In genomic region chr14:41137006-41137405, GRCm38 (mm10) we compare ENCODE assay signal across 28 mouse cellular contexts. TPM values are rescaled to one million over a fixed set of nuclear protein-coding genes. Genes with fewer than 3 reads are reported as not detected.
"Had no signal": no experiment of that assay in that cellular context is flagged by ENCODE, and none has a peak within 500 bp of the region (broad histone marks: within the 10 kb centered on the region; RNA-seq: fewer than 3 reads in every experiment).

No protein-coding gene starts in this region.

- H3K4me2 ChIP-seq: limb, embryonic 13.5 days; liver, embryonic 12.5 days; liver, embryonic 15.5 days; midbrain, embryonic 13.5 days had no signal

- H3K9ac ChIP-seq: limb, embryonic 13.5 days; liver, embryonic 12.5 days; liver, embryonic 15.5 days; midbrain, embryonic 13.5 days had no signal

- DNase-seq: kidney, adult 18-20 months; kidney, adult 9 months; kidney, postnatal 14 days; kidney, postnatal 4 days; liver; right cerebral cortex, postnatal 4 days; thymus, adult 2 months; thymus, postnatal 14 days; thymus, postnatal 4 days had no signal

- H3K36me3 ChIP-seq: limb, embryonic 10.5 days; limb, embryonic 13.5 days; liver, embryonic 12.5 days; liver, embryonic 15.5 days; midbrain, embryonic 13.5 days had no signal

- H3K27ac ChIP-seq: hindbrain, postnatal 0 days; limb, embryonic 10.5 days; limb, embryonic 13.5 days; liver, embryonic 12.5 days; liver, embryonic 15.5 days; macrophage; midbrain, embryonic 13.5 days; stomach, postnatal 0 days had no signal

- ATAC-seq: hindbrain, postnatal 0 days; inflammation-experienced regulatory T-cells, adult 6 months; intestine, embryonic 16.5 days; liver, embryonic 12.5 days; midbrain, embryonic 13.5 days had no signal

- H3K4me1 ChIP-seq: limb, embryonic 10.5 days; limb, embryonic 13.5 days; liver, embryonic 12.5 days; liver, embryonic 15.5 days; midbrain, embryonic 13.5 days had no signal

- H3K27me3 ChIP-seq: limb, embryonic 13.5 days; liver, embryonic 12.5 days; liver, embryonic 15.5 days; midbrain, embryonic 13.5 days had no signal

- H3K9me3 ChIP-seq: limb, embryonic 10.5 days; limb, embryonic 13.5 days; liver, embryonic 12.5 days; liver, embryonic 15.5 days; midbrain, embryonic 13.5 days had no signal

- H3K4me3 ChIP-seq: limb, embryonic 10.5 days; limb, embryonic 13.5 days; liver, embryonic 12.5 days; liver, embryonic 15.5 days; midbrain, embryonic 13.5 days had no signal

RNA-seq across cellular contexts. Expression of gene Sftpa1, which starts 5.4 kb away (rescaled TPM):
- total RNA-seq: hindbrain, postnatal 0 days; layer of hippocampus, adult 18-20 months; layer of hippocampus, postnatal 25 days; left cerebral cortex, adult 18-20 months; left cerebral cortex, postnatal 25 days; megakaryocyte, adult 5-6 weeks; midbrain, postnatal 0 days had no signal
- polyA plus RNA-seq: hindbrain, postnatal 0 days; inflammation-experienced regulatory T-cells, adult 6 months; intestine, embryonic 16.5 days; limb, embryonic 10.5 days; limb, embryonic 13.5 days; liver, embryonic 12.5 days; macrophage; midbrain, embryonic 13.5 days; midbrain, postnatal 0 days; neural tube, embryonic 11.5 days; neural tube, embryonic 14.5 days; stomach, embryonic 14.5 days; stomach, postnatal 0 days had no signal

RNA-seq across cellular contexts. Expression of gene Mbl1, which starts 14.3 kb away (rescaled TPM):
- total RNA-seq: hindbrain, postnatal 0 days; layer of hippocampus, adult 18-20 months; layer of hippocampus, postnatal 25 days; left cerebral cortex, adult 18-20 months; left cerebral cortex, postnatal 25 days; megakaryocyte, adult 5-6 weeks; midbrain, postnatal 0 days had no signal
- polyA plus RNA-seq: hindbrain, postnatal 0 days; inflammation-experienced regulatory T-cells, adult 6 months; limb, embryonic 10.5 days; limb, embryonic 13.5 days; macrophage; midbrain, embryonic 13.5 days; midbrain, postnatal 0 days; neural tube, embryonic 11.5 days; neural tube, embryonic 14.5 days; stomach, embryonic 14.5 days; stomach, postnatal 0 days; thymus, adult 2 months had no signal

RNA-seq across cellular contexts. Expression of gene Mat1a, which starts 32.2 kb away (rescaled TPM):
- total RNA-seq: hindbrain, postnatal 0 days; layer of hippocampus, adult 18-20 months; layer of hippocampus, postnatal 25 days; left cerebral cortex, adult 18-20 months; left cerebral cortex, postnatal 25 days; megakaryocyte, adult 5-6 weeks; midbrain, postnatal 0 days had no signal
- polyA plus RNA-seq: hindbrain, postnatal 0 days; inflammation-experienced regulatory T-cells, adult 6 months; limb, embryonic 10.5 days; limb, embryonic 13.5 days; macrophage; midbrain, embryonic 13.5 days; midbrain, postnatal 0 days; neural tube, embryonic 11.5 days; neural tube, embryonic 14.5 days; stomach, embryonic 14.5 days had no signal

RNA-seq across cellular contexts. Expression of gene Sftpd, which starts 47.9 kb away (rescaled TPM):
- total RNA-seq: hindbrain, postnatal 0 days; layer of hippocampus, adult 18-20 months; layer of hippocampus, postnatal 25 days; left cerebral cortex, adult 18-20 months; left cerebral cortex, postnatal 25 days; megakaryocyte, adult 5-6 weeks; midbrain, postnatal 0 days had no signal
- polyA plus RNA-seq: hindbrain, postnatal 0 days; inflammation-experienced regulatory T-cells, adult 6 months; limb, embryonic 10.5 days; limb, embryonic 13.5 days; macrophage; midbrain, embryonic 13.5 days; neural tube, embryonic 11.5 days; neural tube, embryonic 14.5 days; stomach, embryonic 14.5 days had no signal
